Mouse (Mus musculus): ENCODE results near the gene Nr1d2. TPM values are rescaled to one million over a fixed set of nuclear protein-coding genes. Genes with fewer than 3 reads are reported as not detected.

The Nr1d2 gene
- polyA plus RNA-seq, 1 experiment: 17.0 TPM

DNA sequence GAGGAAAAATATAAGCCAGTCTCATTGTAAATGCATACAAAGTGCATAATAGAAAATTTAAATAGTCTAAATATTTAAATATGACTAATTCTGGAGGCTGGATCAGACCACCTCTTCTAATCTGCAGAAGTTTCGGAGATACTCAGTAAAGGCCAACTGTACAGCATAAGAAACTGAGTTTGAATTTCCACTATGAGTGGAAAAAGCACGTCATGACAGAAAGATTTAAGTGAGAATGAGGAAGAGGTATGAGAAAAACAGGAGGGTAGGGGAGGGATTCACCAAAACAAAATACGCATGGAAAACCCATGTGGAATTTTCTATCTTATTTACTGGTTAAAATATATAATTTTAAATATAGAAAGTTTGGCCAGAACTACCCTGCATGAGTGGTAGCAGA is 71.3 kb downstream of the Nr1d2 start:
- H3K36me3 ChIP-seq (ENCODE audit: control insufficient read depth, insufficient read depth, low read length): no peaks in the 10 kb centered on the region
- DNase-seq: no peak
- no peak overlapping the region for H3K27ac ChIP-seq (ENCODE audit: insufficient read depth, low read depth, low read length)
- H3K4me3 ChIP-seq (ENCODE audit: insufficient read depth, low read depth, low read length): no peak overlapping the region
- TF ChIP-seq CTCF (conservative IDR thresholded peaks at IDR 0.05; ENCODE audit: insufficient read depth, insufficient read length, low read depth, low read length) (no peak), POLR2A (IDR thresholded peaks at IDR 0.05; ENCODE audit: low read depth, low read length) (no peak)
- no peaks in the 10 kb centered on the region for H3K27me3 ChIP-seq (replicated peaks; ENCODE audit: control insufficient read depth, insufficient read depth, low read length)
- 89% methylated on average over 3 of the region's 3 CpGs for WGBS
- no peaks in the 10 kb centered on the region for H3K4me1 ChIP-seq (ENCODE audit: control insufficient read depth, insufficient read depth, low read length)

GRCm38 (mm10) chr14:18167041-18167440 is 71.9 kb downstream of the Nr1d2 start:
- DNase-seq: peak; percentile 60
- TF ChIP-seq CTCF (conservative IDR thresholded peaks at IDR 0.05; ENCODE audit: insufficient read depth, insufficient read length, low read depth, low read length) (peak; percentile 26), POLR2A (IDR thresholded peaks at IDR 0.05; ENCODE audit: low read depth, low read length) (no peak)

More at GRCm38 (mm10) chr14:18167041-18167440, 71.9 kb downstream of the Nr1d2 start:
- H3K4me3 ChIP-seq (ENCODE audit: insufficient read depth, low read depth, low read length): no peak overlapping the region
- no peaks in the 10 kb centered on the region for H3K27me3 ChIP-seq (replicated peaks; ENCODE audit: control insufficient read depth, insufficient read depth, low read length)
- H3K36me3 ChIP-seq (ENCODE audit: control insufficient read depth, insufficient read depth, low read length): no peaks in the 10 kb centered on the region
- H3K4me1 ChIP-seq (ENCODE audit: control insufficient read depth, insufficient read depth, low read length): no peaks in the 10 kb centered on the region
- H3K27ac ChIP-seq (ENCODE audit: insufficient read depth, low read depth, low read length): no peak overlapping the region

Other genes with a start within 250 kb of the Nr1d2 start
- 9.4 and 13.1 TPM in 2 replicates for gene Nkiras1, start 32.0 kb upstream of the Nr1d2 start, polyA plus RNA-seq (2012; rRNA removed)
- gene Rpl15, start 32.3 kb upstream of the Nr1d2 start, polyA plus RNA-seq (2012; rRNA removed): 257 and 357 TPM in 2 replicates
- 38.1 and 51.8 TPM in 2 replicates for gene Ube2e1, start 92.7 kb upstream of the Nr1d2 start, polyA plus RNA-seq (2012; rRNA removed)